Mouse (Mus musculus) liver, embryonic 11.5 days (tissue): ENCODE data around the gene Mob3a. TPM values are rescaled to one million over a fixed set of nuclear protein-coding genes. Genes with fewer than 3 reads are reported as not detected.

ENCODE experiments used
- ATAC-seq: fragments of 200-750 bp; cut with Nextera tagmentation; replicated peaks from 2 replicates; pipeline ENCODE4 v1.8.0; 2017; ENCODE audit warnings: moderate number of reproducible peaks, mild to moderate bottlenecking, moderate TSS enrichment, moderate library complexity; ENCODE audit not compliant: low FRiP score
- DNase-seq: peaks from one replicate; pipeline ENCODE4 v3.0.0-alpha.2; 2017; ENCODE audit warnings: low spot score
- H3K27ac ChIP-seq: fragments of 300-500 bp; sonication (generic); 2 replicates; pipeline ENCODE4 v1.5.1; 2014; ENCODE audit warnings: mild to moderate bottlenecking, low read depth, low read length, control low read depth
- H3K27me3 ChIP-seq: fragments of 300-500 bp; sonication (generic); replicated peaks from 2 replicates; pipeline ENCODE4 v1.6.1; 2014; ENCODE audit warnings: low read length, mixed read lengths; ENCODE audit not compliant: control insufficient read depth, insufficient read depth
- H3K36me3 ChIP-seq: fragments of 300-500 bp; sonication (generic); 2 replicates; pipeline ENCODE4 v1.6.1; 2014; ENCODE audit warnings: mild to moderate bottlenecking, low read length, moderate library complexity, mixed read lengths; ENCODE audit not compliant: control insufficient read depth, insufficient read depth
- H3K4me1 ChIP-seq: fragments of 300-500 bp; sonication (generic); replicated peaks from 2 replicates; pipeline ENCODE4 v1.6.1; 2014; ENCODE audit warnings: low read length, mixed read lengths; ENCODE audit not compliant: control insufficient read depth, insufficient read depth
- H3K4me2 ChIP-seq: fragments of 300-500 bp; sonication (generic); 2 replicates; pipeline ENCODE4 v1.6.1; 2014; ENCODE audit warnings: mild to moderate bottlenecking, control low read depth, moderate library complexity
- H3K4me3 ChIP-seq: fragments of 300-500 bp; sonication (generic); 2 replicates; pipeline ENCODE4 v1.5.1; 2014; ENCODE audit warnings: low read depth, low read length, control low read depth
- H3K9ac ChIP-seq: fragments of 300-500 bp; sonication (generic); 2 replicates; pipeline ENCODE4 v1.6.1; 2014; ENCODE audit warnings: low read depth, low read length, control low read depth
- H3K9me3 ChIP-seq: fragments of 300-500 bp; sonication (generic); 2 replicates; pipeline ENCODE4 v1.6.1; 2016; ENCODE audit warnings: low read length, inconsistent platforms, mixed read lengths; ENCODE audit not compliant: control insufficient read depth
- WGBS: fragments of 180-500 bp; shearing (Covaris S2); extraction: QIAGEN DNeasy Blood & Tissue Kit; methylation state at CpG from one replicate; pipeline ENCODE4 v1.1.7; 2014; 5-methylcytosine and 5-hydroxymethylcytosine counted together
- polyA plus RNA-seq: library from polyadenylated mRNA; unstranded; fragments of >200 nt; fragmentation: Nextera tagmentation; extraction: Ambion mirVana; gene quantifications from 2 replicates; pipeline ENCODE4 v1.2.1, GENCODE M21; 2014

Gene Mob3a
- polyA plus RNA-seq, 1 experiment from 2014 or later = 56.7 TPM

DNA sequence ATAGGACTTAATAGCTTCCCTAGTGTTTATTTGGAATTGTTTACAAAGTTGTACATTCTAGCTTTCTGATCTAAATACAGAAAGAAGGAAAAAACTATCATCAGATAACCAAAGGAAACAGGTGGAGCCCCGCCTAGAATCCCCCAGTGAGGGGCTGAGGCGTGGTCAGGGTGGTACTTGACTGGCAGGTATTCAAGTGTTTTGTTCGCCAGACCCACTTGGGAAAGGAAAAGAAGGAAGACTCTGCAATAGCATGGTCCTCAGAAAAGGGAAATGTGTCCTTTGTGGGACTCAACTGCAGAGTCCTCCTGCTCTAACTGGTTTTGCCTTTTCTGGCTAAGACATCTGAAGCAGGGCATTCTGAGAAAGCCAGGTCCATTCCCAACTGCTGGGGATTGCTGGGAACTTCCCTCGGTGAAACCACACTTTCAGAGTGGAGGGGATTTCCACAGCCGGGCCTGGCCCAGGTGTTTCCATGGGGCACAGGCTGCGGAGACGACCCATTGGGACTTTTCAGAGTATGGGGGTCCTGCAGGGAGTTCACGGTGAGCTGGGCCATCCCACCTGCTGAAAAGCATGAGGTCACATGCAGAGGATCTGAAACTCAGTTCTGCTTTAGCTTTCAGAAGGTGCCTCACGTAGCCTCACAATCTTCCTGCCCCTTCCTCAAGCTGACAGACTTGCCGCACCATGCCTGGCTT is 5.8 kb downstream of the Mob3a start:
- H3K4me2 ChIP-seq = peak overlapping the region; percentile 54
- ATAC-seq (no peak), DNase-seq (no peak)
- peak overlapping the region; percentile 44 for H3K9ac ChIP-seq
- 0 out of 2 replicates have a peak overlapping the region, but pooled peaks have one; percentile 8 for H3K4me3 ChIP-seq
- H3K27ac ChIP-seq = peak overlapping the region; percentile 82
- no peaks in the 10 kb centered on the region for H3K27me3 ChIP-seq
- H3K36me3 ChIP-seq = peaks cover 8% of the 10 kb centered on the region
- 52% methylated on average over 10 of the region's 10 CpGs for WGBS
- no peaks in the 10 kb centered on the region for H3K9me3 ChIP-seq
- H3K4me1 ChIP-seq = peaks cover 85% of the 10 kb centered on the region

DNA sequence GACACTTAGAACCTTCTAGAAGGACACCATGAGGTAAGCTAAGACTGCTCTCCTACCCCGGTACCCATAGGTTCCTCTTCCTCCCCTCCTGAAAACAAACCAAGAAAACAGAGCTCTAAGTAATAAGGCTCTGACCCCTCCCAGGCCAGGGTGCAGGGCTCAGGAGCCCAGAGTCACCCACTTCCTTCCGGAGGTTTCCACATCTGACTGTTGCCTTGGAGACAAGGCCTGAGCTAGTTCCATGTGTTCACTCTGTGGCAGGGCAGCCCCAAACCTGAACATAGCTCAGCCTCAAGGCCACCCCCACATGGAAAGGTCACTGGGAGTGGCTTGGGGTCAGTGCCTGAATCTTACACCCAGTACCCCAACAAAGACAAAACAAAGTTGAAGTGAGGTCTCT is 6.6 kb downstream of the Mob3a start:
- Histone ChIP-seq H3K36me3 (peaks cover 15% of the 10 kb centered on the region), H3K4me3 (no peak overlapping the region), H3K27me3 (no peaks in the 10 kb centered on the region), H3K9me3 (no peaks in the 10 kb centered on the region), H3K4me2 (peak overlapping the region; percentile 54), H3K27ac (peak overlapping the region; percentile 82), H3K4me1 (peaks cover 78% of the 10 kb centered on the region), H3K9ac (peak overlapping the region; percentile 44; the same call in 1 of the 2 replicates)
- DNase-seq (no peak), ATAC-seq (peak; percentile 3; the same call in 1 of the 2 replicates)
- 47% methylated on average over 2 of the region's 2 CpGs for WGBS

DNA sequence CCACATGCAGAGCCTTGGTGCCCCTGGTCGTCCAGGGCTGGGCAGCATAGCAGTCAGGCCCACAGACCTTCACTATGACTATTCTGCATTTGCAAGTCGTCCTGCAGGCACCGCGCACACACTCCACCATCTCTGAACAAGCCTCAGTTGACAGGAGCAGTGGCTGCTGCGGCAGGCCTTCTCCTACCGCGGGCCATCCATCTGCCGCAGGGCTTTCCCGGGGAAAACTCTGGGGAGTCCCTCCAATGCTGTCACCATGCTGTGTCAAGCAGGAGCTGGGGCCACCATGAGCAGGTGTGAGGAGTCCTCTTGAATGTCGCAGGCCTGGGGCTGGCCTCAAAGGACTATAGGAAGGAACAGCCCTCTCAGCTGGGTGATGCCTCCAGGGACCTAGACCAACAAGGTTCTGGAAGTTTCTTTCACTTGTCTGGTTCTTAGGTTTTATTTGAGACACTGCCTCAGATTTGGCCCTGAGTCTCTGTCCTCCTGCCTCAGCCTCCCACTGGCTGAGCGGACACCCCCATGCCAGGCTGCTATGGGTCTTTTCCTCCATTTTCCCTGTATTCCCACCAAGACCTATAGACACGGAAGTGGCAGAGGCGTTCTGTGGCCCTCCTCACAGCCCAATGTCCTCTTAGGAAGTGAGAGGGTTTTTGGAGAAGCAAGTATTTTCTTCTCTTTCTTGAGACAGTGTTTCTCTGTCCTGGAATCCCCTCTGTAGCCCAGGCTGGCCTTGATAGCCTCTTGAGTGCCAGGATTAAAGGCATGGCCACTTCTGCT is 7.4 kb downstream of the Mob3a start:
- H3K4me1 ChIP-seq = peaks cover 70% of the 10 kb centered on the region
- peak overlapping the region; percentile 54 for H3K4me2 ChIP-seq
- H3K4me3 ChIP-seq = no peak overlapping the region
- no peaks in the 10 kb centered on the region for H3K27me3 ChIP-seq
- 84% methylated on average over 13 of the region's 13 CpGs for WGBS
- ATAC-seq = no peak
- no peak for DNase-seq
- peak overlapping the region; percentile 82 for H3K27ac ChIP-seq
- H3K9me3 ChIP-seq = no peaks in the 10 kb centered on the region
- H3K9ac ChIP-seq = 0 out of 2 replicates have a peak overlapping the region, but pooled peaks have one; percentile 16
- H3K36me3 ChIP-seq = peaks cover 23% of the 10 kb centered on the region

DNA sequence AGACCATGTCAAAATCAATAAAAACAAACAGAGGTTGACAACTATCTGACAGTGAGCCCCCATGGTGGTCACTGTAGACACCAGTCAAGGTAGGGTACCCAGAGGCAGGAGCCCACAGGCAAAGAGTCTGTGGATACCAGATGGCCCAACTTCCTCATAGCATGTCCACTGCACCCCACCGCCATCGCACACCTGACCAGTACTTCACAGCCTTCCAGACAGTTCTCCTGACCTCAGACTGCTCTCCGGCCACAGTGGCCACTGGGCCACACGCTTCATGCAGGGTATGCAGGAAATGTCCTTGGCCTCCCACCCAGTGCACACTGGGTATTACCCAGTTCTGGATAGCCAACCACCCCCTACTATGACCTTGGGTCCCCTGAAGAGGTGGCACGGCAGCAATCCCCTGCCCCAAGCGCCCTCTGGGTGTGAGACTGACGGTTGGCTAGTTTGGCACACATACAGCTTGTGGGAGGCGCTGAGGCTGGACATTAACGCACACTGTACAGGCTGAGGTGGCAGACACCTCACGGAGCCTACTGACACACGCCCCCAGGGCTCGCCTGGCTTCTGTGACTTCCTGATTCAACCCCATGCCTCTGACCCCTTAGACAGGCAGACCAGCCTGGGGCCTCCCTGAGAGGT is 8.3 kb downstream of the Mob3a start:
- no peak for DNase-seq
- H3K4me2 ChIP-seq = no peak overlapping the region; the same call in 1 of the 2 replicates
- no peak for ATAC-seq
- H3K4me1 ChIP-seq = peaks cover 63% of the 10 kb centered on the region
- H3K9ac ChIP-seq = peak overlapping the region; percentile 31; the same call in 1 of the 2 replicates
- WGBS = 87% methylated on average over 12 of the region's 12 CpGs
- no peaks in the 10 kb centered on the region for H3K27me3 ChIP-seq
- H3K4me3 ChIP-seq = no peak overlapping the region
- H3K36me3 ChIP-seq = peaks cover 25% of the 10 kb centered on the region
- H3K27ac ChIP-seq = no peak overlapping the region; the same call in 1 of the 2 replicates
- H3K9me3 ChIP-seq = no peaks in the 10 kb centered on the region

DNA sequence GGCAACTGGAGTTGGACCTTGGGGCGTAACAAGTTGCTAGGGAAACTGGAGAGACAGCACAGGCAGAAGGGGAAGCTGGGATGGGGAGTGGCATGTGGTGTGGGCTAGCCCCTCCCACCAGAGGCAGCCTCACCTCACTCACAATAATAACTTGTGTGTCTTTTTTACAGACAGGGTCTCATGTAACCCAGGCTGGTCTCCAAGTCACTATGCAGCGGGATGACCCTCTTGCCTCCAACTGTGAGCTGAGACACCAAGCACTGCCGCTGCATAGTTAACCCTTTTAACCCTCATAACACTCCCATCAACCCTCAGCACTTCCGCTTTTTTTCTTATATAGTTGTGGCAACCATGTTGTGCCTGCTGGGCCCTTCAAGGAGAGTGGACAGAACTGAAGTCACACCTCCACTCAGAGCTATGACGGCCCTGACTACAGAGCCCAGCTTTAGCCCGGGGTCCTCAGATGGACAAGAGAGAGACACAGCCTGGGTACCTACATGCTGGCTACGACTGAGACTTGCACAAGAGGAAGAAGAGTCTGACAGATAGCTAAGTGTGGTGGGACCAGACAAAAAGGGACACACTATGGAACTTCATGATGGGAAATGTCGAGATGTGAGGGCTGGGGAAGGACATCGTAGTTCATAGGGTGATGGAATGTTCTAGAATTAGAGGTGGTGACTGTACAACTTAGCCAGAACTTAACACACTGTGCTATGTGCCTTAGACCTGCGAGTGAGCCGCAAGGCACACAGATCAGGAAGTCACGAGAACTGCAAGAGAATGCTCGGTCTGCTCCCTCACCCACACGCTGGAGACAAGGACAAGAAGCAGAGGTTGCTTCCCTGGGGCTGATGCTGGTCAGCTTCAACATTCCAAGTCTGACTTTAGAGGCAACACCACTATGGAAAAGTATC is 9.3 kb downstream of the Mob3a start:
- Histone ChIP-seq H3K4me1 (peaks cover 53% of the 10 kb centered on the region), H3K9ac (peak overlapping the region; percentile 17), H3K4me3 (no peak overlapping the region), H3K27ac (0 out of 2 replicates have a peak overlapping the region, but pooled peaks have one; percentile 35), H3K9me3 (no peaks in the 10 kb centered on the region), H3K4me2 (no peak overlapping the region), H3K36me3 (peaks cover 25% of the 10 kb centered on the region), H3K27me3 (no peaks in the 10 kb centered on the region)
- ATAC-seq (no peak), DNase-seq (no peak)
- 62% methylated on average over 14 of the region's 14 CpGs for WGBS

DNA sequence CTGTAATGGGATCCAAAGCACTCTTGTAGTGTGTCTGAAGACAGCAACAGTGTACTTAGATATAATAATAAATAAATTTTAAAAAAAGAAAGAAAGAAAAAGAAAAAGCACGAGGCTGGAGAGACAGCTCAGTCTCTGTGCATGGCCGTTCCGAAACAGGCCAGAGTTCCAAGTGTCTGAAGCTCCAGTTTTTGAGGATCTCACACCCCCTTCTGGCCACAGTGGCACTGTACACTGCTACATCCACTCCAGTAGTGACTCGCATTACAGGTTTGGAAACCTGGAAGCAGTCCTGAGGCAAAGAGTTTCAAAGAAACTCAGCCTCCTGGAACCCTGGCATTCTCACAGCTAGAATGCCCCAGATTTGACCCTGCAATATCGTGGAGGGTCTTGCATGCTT is 13.9 kb downstream of the Mob3a start:
- ATAC-seq (0 out of 2 replicates have a peak, but pooled peaks have one; percentile 40), DNase-seq (no peak)
- Histone ChIP-seq H3K4me2 (no peak overlapping the region), H3K9me3 (no peaks in the 10 kb centered on the region), H3K4me1 (peaks cover 26% of the 10 kb centered on the region), H3K27ac (no peak overlapping the region), H3K27me3 (no peaks in the 10 kb centered on the region), H3K36me3 (peaks cover 31% of the 10 kb centered on the region), H3K9ac (no peak overlapping the region), H3K4me3 (no peak overlapping the region)
- WGBS = 54% methylated on average over 5 of the region's 5 CpGs

DNA sequence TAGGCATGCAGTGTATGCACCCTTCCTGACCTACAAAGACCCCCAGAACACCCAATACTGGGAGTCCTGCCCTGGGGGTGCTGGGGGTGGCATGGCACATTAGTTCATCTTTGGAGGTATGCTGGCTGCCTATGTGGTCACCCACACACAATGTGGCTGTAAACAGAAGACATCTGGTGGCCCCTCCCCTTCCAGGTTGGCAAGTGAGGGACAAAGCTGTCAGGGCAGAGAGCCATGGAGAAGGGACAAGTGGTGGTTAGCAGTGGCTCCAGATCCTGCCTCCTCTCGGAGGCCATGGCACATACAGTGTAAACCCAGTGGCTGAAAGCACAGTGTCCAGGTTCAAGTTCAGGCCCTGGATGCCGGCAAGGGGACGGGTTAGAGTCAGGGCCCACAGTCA is 15.2 kb downstream of the Mob3a start:
- ATAC-seq (no peak), DNase-seq (no peak)
- H3K27me3 ChIP-seq = no peaks in the 10 kb centered on the region
- no peak overlapping the region for H3K4me2 ChIP-seq
- H3K4me1 ChIP-seq = peaks cover 17% of the 10 kb centered on the region
- no peaks in the 10 kb centered on the region for H3K9me3 ChIP-seq
- peaks cover 34% of the 10 kb centered on the region for H3K36me3 ChIP-seq
- H3K4me3 ChIP-seq = no peak overlapping the region
- no peak overlapping the region for H3K9ac ChIP-seq
- peak overlapping the region; percentile 81; the same call in 1 of the 2 replicates for H3K27ac ChIP-seq
- 90% methylated on average over 3 of the region's 3 CpGs for WGBS

DNA sequence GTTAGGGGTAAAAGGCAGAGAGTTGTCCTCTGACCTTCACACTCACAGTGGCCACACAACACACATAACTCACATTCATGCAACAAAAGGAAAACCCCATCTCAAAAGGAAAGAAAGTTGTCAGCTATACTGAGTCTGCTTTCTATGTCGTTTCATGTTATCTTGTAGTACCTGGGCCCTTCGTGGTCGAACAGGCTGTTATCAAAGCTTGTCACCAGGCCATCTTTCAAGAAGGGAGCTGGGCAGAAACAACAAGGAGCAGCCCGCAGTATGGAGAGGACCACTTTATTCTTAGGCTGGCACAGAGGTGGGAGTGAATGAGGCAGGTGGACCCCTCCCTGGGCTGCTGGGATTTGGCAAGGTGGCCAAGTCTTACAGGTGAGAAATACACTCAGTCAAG is 16.8 kb downstream of the Mob3a start:
- Histone ChIP-seq H3K27me3 (no peaks in the 10 kb centered on the region), H3K36me3 (peaks cover 25% of the 10 kb centered on the region), H3K9me3 (no peaks in the 10 kb centered on the region), H3K27ac (peak overlapping the region; percentile 81), H3K4me3 (no peak overlapping the region), H3K9ac (peak overlapping the region; percentile 45), H3K4me1 (peaks cover 17% of the 10 kb centered on the region), H3K4me2 (peak overlapping the region; percentile 60)
- ATAC-seq = peak; percentile 84
- 38% methylated on average over 4 of the region's 4 CpGs for WGBS
- no peak for DNase-seq
